Mouse (Mus musculus) megakaryocyte, adult 5-6 weeks (primary cell): ENCODE results near the gene Cutc. TPM values are rescaled to one million over a fixed set of nuclear protein-coding genes. Genes with fewer than 3 reads are reported as not detected.

ENCODE experiments used
- ATAC-seq: 2 replicates; pipeline ENCODE4 v1.8.0; 2016; ENCODE audit warnings: mild to moderate bottlenecking, inconsistent platforms; ENCODE audit not compliant: poor library complexity, severe bottlenecking
- total RNA-seq, 2 experiments: library from RNA; stranded (forward) in 1 of 2; stranded (reverse) in 1 of 2; fragments of 153-499, 151-499 nt in 1 of 2; fragments of 221-1000, 200-1000 nt in 1 of 2; gene quantifications; 2 replicates each; pipeline versions ENCODE4 v1.2.3 to v1.2.4; 2015 to 2017

Gene Cutc
- total RNA-seq, 2 experiments from 2014 or later: 19.2 to 29.8 TPM

GRCm38 (mm10) chr19:43753226-43753835 is 535 bp downstream of the Cutc start:
- peak; percentile 84 for ATAC-seq

GRCm38 (mm10) chr19:43754237-43754636 is 1.4 kb downstream of the Cutc start:
- ATAC-seq: no peak

GRCm38 (mm10) chr19:43754872-43755271 is 2.1 kb downstream of the Cutc start:
- ATAC-seq: no peak

GRCm38 (mm10) chr19:43760504-43760903 is 7.7 kb downstream of the Cutc start:
- peak; percentile 66 for ATAC-seq

- ATAC-seq: no peak
These were observed 8.9 kb downstream of the Cutc start for GRCm38 (mm10) chr19:43761543-43762256.

- ATAC-seq: no peak
These were observed 9.6 kb downstream of the Cutc start for GRCm38 (mm10) chr19:43762410-43762809.

- ATAC-seq: no peak
These were observed 13.7 kb downstream of the Cutc start for GRCm38 (mm10) chr19:43766451-43766850.

GRCm38 (mm10) chr19:43767549-43768322 is 14.9 kb downstream of the Cutc start:
- no peak for ATAC-seq

GRCm38 (mm10) chr19:43769366-43769960 is 16.7 kb downstream of the Cutc start:
- no peak for ATAC-seq

- ATAC-seq: no peak
These were observed 17.8 kb downstream of the Cutc start for GRCm38 (mm10) chr19:43770584-43770983.

- ATAC-seq: peak; percentile 96
These were observed 18.7 kb downstream of the Cutc start for GRCm38 (mm10) chr19:43771499-43771969.

- ATAC-seq: no peak
These were observed 19.5 kb downstream of the Cutc start for GRCm38 (mm10) chr19:43772311-43772710.

GRCm38 (mm10) chr19:43775433-43775832 is 22.6 kb downstream of the Cutc start:
- peak; percentile 39 for ATAC-seq

GRCm38 (mm10) chr19:43776561-43776960 is 23.8 kb downstream of the Cutc start:
- ATAC-seq: no peak

GRCm38 (mm10) chr19:43777308-43777707 is 24.5 kb downstream of the Cutc start:
- no peak for ATAC-seq

GRCm38 (mm10) chr19:43780391-43780790 is 27.6 kb downstream of the Cutc start:
- no peak for ATAC-seq

- ATAC-seq: no peak
These were observed 29.2 kb downstream of the Cutc start, which contains the start of gene Abcc2 for GRCm38 (mm10) chr19:43781980-43782379. Gene Abcc2, plus strand, starts transcription at chr19:43782192.

GRCm38 (mm10) chr19:43784761-43785160 is 32.0 kb downstream of the Cutc start:
- peak; percentile 16; the same call in 1 of the 2 replicates for ATAC-seq

GRCm38 (mm10) chr19:43786249-43787026 is 33.6 kb downstream of the Cutc start:
- peak; percentile 84 for ATAC-seq

- no peak for ATAC-seq
These were observed 37.0 kb downstream of the Cutc start for GRCm38 (mm10) chr19:43789817-43790216.
